Mouse (Mus musculus): Measurements from ENCODE around the gene Rasl11b.

Rasl11b gene

DNA sequence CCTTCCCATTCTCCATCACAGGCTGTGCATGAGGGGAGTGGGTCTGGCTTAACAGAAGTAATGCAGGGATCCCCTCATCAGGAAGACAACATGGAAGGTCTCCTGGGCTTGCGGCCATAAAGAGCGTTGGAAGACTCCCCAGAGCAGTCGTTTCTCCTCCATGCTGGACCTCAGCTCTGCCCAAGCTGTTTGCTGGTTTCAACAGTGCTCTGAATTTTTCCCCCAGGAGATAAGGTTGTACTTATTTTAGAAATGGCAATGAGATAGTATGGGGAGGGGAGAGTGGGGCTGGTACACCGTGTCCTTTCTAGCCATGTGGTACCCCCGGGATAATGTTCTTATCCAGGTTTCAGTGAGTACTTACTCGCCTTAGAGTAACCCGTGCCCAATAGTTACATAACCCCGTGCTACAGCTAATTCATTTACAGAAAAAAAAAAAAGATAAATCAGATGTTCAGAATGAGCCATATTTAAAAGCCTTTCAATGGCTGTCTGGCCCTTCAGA lies 50.6 kb downstream of the Rasl11b start:
- no peak for DNase-seq (ENCODE audit: extremely low read depth, insufficient read length, low spot score)

DNA sequence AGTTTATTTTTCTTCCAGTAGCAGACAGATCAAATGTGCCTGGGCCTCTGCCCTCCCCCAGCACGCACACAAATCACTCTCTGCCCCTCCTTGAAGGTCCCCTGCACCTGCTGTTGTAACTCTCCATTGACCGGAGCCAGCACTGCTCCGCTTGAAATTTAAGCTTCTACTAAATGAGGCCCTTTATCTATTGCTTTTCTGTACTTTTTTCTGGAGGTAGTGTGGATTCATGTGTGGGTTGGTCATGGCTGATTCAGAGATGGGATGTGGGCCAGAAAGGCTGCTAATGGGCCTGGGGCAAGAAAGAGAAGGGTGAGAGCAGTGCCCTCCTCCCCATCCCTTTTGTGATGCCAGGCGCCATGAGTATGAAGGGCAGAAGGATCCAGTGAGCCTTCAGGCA lies 51.4 kb downstream of the Rasl11b start:
- no peak for DNase-seq (ENCODE audit: extremely low read depth, insufficient read length, low spot score)

DNA sequence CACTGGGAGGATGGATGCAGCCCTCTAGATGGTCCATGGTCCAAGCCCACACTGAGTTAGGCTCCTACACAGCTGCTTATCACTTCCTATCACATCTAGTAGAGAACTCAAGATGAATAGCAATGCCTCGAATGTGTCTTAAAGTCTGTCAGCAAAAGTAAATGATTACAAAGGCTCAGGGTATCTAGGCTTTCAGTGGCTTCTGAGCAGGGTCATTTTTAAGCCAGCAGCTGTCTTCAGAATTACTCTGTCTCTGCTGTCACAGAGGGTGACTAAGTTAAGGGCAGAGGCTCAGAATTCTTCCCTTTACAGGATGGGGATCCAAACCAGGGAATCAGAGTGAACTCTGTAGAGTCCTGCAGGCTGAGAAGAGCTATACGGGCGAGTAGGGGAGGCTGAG lies 51.9 kb downstream of the Rasl11b start:
- no peak for DNase-seq (ENCODE audit: extremely low read depth, insufficient read length, low spot score)
